Mouse (Mus musculus) thymus, adult 2 months (tissue): ENCODE measurements at regions not wholly inside any gene's neighbourhood (a gene's known extent, or its start where the extent isn't known, plus 50 kb on each side); places are given as distances from the start of the nearest gene placed in this dataset.
"Not testable (repeated sequence)": the region's sequence is repeated elsewhere in the genome, so short reads cannot be mapped to it uniquely, and the experiment has no call there.

Experiments used
- DNase-seq: peaks from one replicate; pipeline ENCODE4 v3.0.0; 2021
- H3K27ac ChIP-seq: fragments of 200-500 bp; 2 replicates; pipeline ENCODE4 v1.5.1; 2012; ENCODE audit warnings: low read length, control low read depth; ENCODE audit not compliant: control insufficient read depth, insufficient read depth
- H3K27me3 ChIP-seq: fragments of 200-500 bp; 2 replicates; pipeline ENCODE4 v1.6.1; 2012; ENCODE audit warnings: mild to moderate bottlenecking, low read length, moderate library complexity, mixed read lengths; ENCODE audit not compliant: control insufficient read depth, insufficient read depth
- H3K36me3 ChIP-seq: fragments of 200-500 bp; 2 replicates; pipeline ENCODE4 v1.6.1; 2012; ENCODE audit warnings: mild to moderate bottlenecking, low read length, moderate library complexity; ENCODE audit not compliant: control insufficient read depth, insufficient read depth
- H3K4me1 ChIP-seq: fragments of 200-500 bp; replicated peaks from 2 replicates; pipeline ENCODE4 v1.6.1; 2012; ENCODE audit warnings: low read length; ENCODE audit not compliant: control insufficient read depth, insufficient read depth
- H3K4me3 ChIP-seq: fragments of 200-500 bp; 2 replicates; pipeline ENCODE4 v1.5.1; 2012; ENCODE audit warnings: mild to moderate bottlenecking, low read length, control low read depth, moderate library complexity; ENCODE audit not compliant: control insufficient read depth, insufficient read depth
- CTCF ChIP-seq: fragments of 200-500 bp; IDR thresholded peaks from 2 replicates; pipeline ENCODE4 v1.5.1; 2012; ENCODE audit warnings: mild to moderate bottlenecking, control low read depth, low read length, moderate library complexity, borderline replicate concordance; ENCODE audit not compliant: control insufficient read depth, poor library complexity, insufficient read depth; ENCODE audit errors: extremely low read depth
- POLR2A ChIP-seq: fragments of 200-500 bp; IDR thresholded peaks from 2 replicates; pipeline ENCODE4 v1.6.1; 2012; ENCODE audit warnings: mild to moderate bottlenecking, low read length, control low read depth, moderate library complexity; ENCODE audit not compliant: control insufficient read depth, poor library complexity, insufficient read depth; ENCODE audit errors: extremely low read depth
- WGBS: fragments of 180-500 bp; shearing (Covaris S2); methylation state at CpG from one replicate; pipeline ENCODE4 v1.1.7; 2018; 5-methylcytosine and 5-hydroxymethylcytosine counted together

- H3K4me3 ChIP-seq, H3K4me1 ChIP-seq, H3K36me3 ChIP-seq, H3K27me3 ChIP-seq, DNase-seq, H3K27ac ChIP-seq: not testable (repeated sequence)
- WGBS = 22% methylated on average over 2 of the region's 2 CpGs
Observed at GRCm38 (mm10) chr17:9066633-9067032, 78.5 kb downstream of the 1700010I14Rik start.

DNA sequence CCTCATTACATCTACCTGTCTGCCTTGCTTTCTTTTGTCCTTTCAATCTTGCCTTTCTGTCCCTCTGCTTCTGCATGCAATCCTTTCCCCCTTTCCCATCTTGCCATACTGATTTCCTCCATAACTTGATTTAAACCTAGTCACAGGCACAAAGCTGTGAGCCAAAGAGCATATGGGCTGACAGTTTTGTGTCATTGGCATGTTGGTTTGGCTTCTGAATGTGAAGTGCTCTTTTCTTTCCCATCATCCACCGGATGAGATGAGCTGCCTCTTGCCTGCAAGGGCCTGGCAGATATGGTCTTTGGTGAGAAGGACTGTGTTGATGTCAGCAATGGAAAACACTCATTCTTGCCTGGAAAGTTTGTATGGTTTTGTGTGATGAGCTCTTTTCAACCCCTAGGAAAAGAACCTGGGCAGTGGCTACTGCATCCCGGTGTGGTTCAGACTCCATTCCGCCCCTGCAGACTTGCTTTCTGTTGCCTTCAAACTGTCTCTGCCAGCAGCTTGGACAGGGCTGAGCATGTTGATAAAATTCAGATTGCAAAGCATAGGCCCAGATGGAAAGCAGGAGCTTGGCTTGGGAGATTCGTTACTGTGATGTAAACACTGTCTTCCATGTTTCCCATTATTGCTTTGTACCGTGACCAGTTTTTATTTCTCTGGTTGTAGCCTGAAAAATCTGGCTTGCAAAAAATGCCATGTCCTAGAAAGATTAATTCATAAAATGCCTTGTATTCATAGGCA is 80.9 kb downstream of the 1700010I14Rik start:
- Histone ChIP-seq H3K36me3 (no peaks in the 10 kb centered on the region), H3K4me3 (no peak overlapping the region), H3K4me1 (no peaks in the 10 kb centered on the region), H3K27ac (no peak overlapping the region), H3K27me3 (no peaks in the 10 kb centered on the region)
- WGBS = 92% methylated on average over 5 of the region's 5 CpGs
- TF ChIP-seq POLR2A (no peak), CTCF (no peak)
- no peak for DNase-seq

DNA sequence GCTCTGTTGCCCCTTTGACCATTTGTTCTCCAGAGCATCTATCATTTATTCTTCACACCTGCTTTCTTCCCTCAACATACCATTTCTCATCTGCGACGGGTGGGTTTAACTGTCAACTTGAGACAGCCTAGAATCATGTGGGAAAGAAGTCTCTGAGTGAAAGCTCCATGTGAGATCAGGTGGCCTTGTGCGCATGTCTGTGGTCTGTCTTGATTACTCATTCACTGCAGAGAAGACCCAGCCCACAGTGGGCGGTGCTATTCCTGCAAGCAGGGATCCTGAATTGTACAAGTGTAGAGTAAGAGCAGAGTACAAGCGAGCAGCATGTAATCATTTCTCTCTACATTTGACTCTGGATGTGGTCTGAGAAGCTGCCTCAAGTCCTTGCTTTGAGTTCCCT is 95.5 kb downstream of the 1700010I14Rik start:
- WGBS = 88% methylated on average over 5 of the region's 5 CpGs
- no peak for DNase-seq
- H3K4me3 ChIP-seq = no peak overlapping the region
- no peak for TF ChIP-seq POLR2A
- no peaks in the 10 kb centered on the region for H3K27me3 ChIP-seq
- no peaks in the 10 kb centered on the region for H3K4me1 ChIP-seq
- no peaks in the 10 kb centered on the region for H3K36me3 ChIP-seq
- H3K27ac ChIP-seq = no peak overlapping the region

- H3K4me3 ChIP-seq = no peak overlapping the region
- TF ChIP-seq POLR2A = no peak
- no peak for TF ChIP-seq CTCF
- no peak for DNase-seq
- no peaks in the 10 kb centered on the region for H3K4me1 ChIP-seq
- no peaks in the 10 kb centered on the region for H3K36me3 ChIP-seq
- 63% methylated on average over 8 of the region's 8 CpGs for WGBS
- H3K27ac ChIP-seq = no peak overlapping the region
- H3K27me3 ChIP-seq = no peaks in the 10 kb centered on the region
Observed at GRCm38 (mm10) chr17:9127866-9128265, 139.7 kb downstream of the 1700010I14Rik start.

GRCm38 (mm10) chr17:9145605-9146223 is 157.6 kb downstream of the 1700010I14Rik start:
- 56% methylated on average over 6 of the region's 6 CpGs for WGBS
- Histone ChIP-seq H3K4me3 (no peak overlapping the region), H3K27ac (no peak overlapping the region), H3K36me3 (no peaks in the 10 kb centered on the region), H3K4me1 (no peaks in the 10 kb centered on the region), H3K27me3 (no peaks in the 10 kb centered on the region)
- TF ChIP-seq CTCF (no peak), POLR2A (no peak)
- no peak for DNase-seq

GRCm38 (mm10) chr17:9150654-9151053 is 162.5 kb downstream of the 1700010I14Rik start:
- 91% methylated on average over 1 of the region's 1 CpGs for WGBS
- Histone ChIP-seq H3K4me1 (no peaks in the 10 kb centered on the region), H3K27ac (no peak overlapping the region), H3K27me3 (no peaks in the 10 kb centered on the region), H3K36me3 (no peaks in the 10 kb centered on the region), H3K4me3 (no peak overlapping the region)
- no peak for DNase-seq
- TF ChIP-seq CTCF (no peak), POLR2A (no peak)

DNA sequence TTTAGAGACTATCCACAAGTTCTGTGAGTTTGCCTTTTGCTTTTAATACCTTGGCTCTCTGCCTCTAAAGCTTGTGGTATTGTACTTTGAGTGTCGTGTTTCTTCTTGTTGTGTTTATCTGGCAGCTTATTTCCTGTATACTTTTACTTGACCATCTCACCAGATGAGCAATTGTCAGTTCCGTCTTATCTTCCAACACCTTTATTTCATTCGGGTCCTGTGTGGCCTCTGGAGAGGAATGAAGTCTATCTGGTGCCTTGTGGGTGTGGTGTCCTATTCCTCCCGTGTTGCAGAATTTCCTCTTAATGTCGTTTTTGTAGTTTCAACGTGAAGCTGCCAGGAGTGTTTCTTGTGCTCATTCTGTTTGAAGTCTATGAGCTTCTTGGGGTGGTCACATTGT is 174.0 kb downstream of the 1700010I14Rik start:
- no peak for DNase-seq
- H3K36me3 ChIP-seq = no peaks in the 10 kb centered on the region
- no peak for TF ChIP-seq CTCF
- TF ChIP-seq POLR2A = no peak
- no peaks in the 10 kb centered on the region for H3K4me1 ChIP-seq
- 65% methylated on average over 6 of the region's 6 CpGs for WGBS
- H3K27ac ChIP-seq = no peak overlapping the region
- H3K27me3 ChIP-seq = no peaks in the 10 kb centered on the region
- no peak overlapping the region for H3K4me3 ChIP-seq
